Mouse (Mus musculus) right cerebral cortex, postnatal 14 days (tissue): ENCODE measurements around the gene Wfdc2.
"Not testable (repeated sequence)": the region's sequence is repeated elsewhere in the genome, so short reads cannot be mapped to it uniquely, and the experiment has no call there.

Experiments used
- DNase-seq: peaks from one replicate; pipeline ENCODE4 v3.0.0; 2022

Wfdc2 gene

DNA sequence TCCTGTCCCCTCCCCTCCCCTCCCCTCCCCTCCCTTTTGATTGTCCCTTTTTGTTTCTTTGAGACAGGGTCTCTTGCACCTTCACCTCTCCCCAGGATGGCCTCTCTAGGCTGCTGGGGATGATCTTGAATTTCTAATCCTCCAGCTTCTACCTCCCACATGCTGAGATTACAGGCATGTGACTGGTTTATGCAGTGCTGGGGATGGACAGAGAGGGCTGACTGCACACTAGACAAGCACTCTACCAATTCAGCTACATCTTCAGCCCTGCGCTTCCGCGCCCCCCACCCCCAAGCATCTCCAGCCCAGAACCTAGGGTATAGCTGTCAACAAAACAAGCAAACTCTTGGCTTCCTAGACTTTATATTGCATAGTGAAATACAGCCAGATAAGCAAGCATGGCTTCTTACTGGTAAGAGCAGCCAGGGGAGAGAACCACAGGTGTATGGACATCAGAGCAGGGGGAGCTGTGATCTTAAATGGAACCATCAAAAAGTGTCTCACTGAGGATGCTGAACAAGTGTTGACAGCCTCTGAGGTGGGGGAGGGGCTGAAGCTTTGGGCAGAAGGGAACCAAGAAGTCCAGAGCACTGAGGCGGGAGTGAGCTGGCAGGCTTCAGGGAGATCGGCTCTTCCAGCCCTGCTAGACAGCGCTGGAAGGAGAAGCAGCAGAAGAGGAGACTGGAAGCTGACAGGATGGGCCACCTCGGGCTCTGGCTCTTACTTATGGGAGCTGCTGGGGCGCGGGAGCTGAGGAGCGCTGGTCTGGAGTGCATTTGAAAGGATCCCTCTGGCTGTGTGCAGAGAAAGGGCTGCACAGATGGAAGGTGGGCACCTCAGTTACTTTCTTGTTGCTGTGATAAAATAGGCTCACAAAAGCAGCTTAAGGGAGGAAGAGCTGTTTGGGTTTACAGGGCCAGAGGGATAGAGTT, 12.0 kb upstream of the Wfdc2 start:
- peak; percentile 42 for DNase-seq

DNA sequence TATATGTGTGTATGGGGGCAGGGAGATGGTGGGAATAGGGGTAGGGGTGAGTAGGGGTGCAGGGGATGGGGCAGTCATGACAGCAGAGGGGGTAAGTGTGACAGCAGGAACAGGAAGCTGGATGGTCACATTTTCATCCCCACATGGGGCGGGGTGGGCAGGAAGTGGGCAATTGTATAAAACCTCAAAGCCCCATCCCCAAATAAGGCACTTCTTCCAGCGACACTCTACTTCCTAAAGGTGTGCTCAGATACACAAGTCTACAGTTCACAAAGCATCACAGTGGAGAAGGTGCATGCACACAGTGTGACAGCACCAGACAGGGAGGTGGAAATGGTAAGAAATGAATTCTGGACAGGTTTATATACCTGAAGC, 11.3 kb upstream of the Wfdc2 start:
- DNase-seq, result no peak

DNA sequence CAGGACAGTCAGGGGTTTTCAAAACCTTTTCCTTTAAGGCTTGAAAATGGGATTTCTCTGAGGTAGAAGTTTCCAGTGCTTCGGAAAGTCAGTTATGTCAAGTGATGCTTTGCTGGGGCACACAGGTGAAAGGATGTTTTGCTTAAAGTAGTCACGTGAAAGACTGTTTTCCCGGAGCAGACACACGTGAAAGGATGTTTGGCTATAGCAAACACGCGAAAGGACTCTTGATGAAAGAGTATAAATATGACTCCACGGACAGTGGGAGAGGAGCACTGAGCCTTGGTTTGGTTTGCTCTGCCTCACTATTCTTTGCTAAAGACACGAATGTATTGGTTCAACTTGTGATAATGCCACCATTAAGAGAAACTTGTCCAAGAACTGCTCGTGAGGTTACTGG, 10.7 kb upstream of the Wfdc2 start:
- DNase-seq, result no peak

DNA sequence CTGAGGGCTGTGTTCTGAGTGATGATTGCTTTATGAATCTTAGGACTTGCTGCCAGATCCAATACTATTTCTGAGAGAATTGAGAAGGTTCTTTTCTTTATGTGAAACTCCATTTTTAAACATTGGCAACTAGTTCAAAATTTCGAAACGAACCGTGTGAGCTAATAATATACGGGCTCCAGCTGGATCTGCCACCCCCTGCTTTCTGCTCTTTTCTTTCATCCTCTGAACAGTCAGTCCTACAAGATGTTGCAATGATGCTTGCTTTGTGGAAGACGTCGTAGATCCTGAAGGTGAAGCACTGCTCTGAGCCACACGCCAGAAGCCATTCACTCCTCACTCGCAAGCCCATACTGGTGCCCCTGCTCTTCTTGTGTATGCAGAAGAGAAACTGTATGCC, 3.8 kb upstream of the Wfdc2 start:
- DNase-seq, result no peak

DNA sequence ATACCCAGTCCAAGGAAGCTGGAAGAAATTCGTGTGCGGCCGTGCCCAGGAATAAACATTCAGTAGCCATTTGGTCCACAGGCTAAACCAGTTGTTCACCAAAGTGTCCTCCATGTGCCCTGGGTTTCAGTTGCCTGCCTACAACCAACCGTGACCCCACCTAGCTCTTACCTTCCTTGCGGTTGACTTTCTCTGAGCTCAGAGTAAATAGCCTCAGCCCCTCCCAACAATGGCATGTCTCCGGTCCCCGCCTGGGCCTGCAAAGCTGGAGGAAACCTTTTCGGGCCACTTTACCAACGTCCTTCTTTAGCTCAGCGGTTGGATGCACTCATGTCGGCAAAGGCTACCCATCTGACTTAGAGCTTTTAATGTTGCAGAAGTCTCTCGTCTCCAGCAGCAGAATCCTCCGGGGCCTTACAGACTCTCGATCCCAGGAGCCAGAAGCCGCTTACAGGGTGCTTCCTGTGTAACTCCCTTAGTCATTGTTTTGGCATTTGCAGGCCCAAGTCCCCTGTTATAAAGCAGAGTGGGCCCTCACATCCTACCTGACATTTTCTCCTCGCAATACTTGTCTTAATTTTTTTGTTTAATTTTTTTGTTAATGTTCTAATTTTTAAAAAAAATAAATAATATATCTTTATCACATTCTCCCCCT, 3.1 kb upstream of the Wfdc2 start:
- DNase-seq, result no peak

DNA sequence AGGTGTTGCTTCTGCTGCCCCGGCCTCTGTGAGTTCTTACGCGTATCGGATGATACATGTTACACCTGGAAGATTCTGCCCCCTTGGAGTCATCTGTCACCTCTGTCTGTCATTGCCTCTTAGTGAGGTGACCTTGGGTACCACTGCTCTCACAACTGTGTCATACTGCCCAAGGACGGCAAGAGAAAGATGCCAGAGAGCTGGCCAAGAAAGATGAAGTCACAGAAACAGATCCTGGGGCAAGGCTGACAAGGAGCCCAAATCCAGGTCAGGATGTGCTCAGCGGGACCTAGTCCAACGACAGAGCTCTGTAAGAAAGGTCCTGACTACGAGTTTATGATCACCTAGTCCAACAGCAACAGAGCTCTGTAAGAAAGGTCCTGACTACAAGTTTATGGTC, 2.1 kb upstream of the Wfdc2 start:
- no peak for DNase-seq

DNA sequence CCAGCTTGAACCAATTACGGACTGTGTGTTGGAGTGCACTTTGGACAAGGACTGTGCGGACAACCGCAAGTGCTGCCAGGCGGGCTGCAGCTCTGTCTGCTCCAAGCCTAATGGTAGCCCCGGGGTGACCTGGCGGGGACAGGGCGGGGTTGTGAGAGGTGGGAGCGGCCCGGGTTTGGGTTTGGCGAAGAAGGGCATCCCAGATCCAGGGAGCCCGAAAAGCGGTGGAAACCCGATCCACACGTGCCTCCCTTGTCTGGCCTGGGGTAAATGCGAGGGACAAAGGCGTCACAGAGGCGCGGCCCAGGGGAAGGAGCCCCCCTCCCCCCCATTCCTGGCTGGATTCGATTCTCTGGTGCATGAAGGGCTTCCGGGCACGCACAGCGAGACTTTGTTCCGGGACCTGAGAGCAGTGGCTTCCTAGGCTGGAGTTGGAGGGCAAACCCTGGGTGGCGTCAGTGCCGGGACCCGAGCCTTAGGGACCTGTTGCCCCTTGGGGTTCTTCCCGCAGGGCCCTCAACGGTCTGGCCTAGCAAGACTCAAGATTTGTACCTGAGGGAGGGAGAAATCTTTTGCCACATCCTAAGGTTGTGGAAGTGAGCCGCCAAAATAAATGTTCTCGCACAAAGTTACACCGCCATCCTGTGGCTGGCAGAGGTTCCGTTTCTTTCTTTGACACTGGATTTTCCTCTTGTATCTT, 1.3 kb downstream of the Wfdc2 start:
- no peak for DNase-seq

DNA sequence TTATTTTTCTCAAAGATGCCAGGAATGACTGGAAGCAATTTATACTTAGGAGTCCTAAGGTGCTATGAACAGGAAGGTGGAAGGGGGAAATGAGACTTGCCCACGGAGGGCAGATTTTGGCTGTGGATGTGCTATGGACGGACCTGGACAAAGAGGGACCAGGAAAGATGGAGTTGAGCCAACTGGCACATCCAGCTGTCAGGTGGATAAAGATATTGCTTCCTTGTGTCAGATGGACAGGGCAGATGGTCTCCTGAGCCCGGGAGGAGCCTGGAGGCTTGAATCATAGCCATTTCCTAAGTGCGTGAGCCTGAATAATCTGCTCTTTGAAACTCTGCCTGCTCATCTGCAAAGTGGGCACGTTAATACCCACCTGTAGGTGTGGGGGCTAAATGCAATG, 2.1 kb downstream of the Wfdc2 start:
- DNase-seq, result no peak

DNA sequence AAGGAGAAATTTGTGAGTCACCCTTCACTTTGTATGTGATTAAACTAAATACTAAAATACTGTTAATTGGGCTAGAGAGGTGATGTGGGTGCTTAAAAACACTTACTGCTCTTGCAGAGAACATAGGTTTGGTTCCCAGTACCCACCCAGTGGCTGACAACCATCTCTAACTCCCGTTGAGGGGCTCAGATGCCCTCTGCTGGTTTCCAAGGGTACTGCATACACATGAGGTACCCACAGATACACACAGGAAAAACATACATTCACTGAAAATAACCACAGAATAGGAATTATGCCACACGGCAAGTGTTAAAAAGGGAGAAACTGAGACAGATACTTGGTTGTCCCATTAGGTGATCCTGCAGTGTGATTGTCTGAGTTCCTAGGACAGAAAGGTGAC, 4.8 kb downstream of the Wfdc2 start:
- no peak for DNase-seq

DNA sequence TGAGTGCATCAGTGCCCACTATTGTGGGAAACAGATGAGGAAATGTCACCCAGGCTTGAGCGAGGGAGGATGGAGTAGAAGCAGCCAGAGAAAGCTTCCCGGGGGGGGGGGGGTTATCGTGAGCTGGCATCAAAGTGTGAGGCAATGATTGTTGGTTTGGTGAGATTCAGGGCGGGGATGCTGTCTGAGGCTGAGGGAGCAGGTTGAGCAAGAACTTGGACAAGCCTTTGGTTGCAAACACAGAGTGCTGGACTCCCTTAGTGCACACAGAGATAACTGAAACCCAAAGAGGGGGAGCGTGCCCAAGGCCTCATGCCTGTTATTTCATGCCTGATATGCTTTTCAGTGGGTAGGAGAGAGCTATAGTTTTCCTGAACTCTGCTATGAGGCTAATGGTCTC, 5.2 kb downstream of the Wfdc2 start:
- no peak for DNase-seq

DNA sequence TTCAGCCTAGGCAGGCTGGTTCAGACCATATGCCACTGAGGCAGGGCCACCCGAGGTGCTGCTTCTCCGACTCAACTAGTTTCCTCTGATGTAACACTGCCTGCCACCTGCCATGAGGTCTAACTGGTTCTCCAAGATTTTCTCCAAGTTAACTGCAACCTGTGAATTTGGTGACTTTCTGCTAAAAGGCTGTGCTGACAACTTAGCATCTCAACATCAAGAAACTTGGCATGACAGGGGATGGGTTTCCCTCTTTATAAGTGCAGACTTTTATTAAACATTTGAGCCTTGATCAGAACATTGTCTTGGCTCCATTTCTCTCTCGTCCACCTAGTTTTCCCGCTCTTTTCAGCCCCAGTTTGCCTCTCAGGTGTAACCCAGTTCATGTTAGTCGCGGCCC, 11.1 kb downstream of the Wfdc2 start, which contains the start of gene Spint3:
Gene Spint3, minus strand, starts transcription at position 101 of the 400 bp plus-strand sequence.
- not testable (repeated sequence) for DNase-seq

DNA sequence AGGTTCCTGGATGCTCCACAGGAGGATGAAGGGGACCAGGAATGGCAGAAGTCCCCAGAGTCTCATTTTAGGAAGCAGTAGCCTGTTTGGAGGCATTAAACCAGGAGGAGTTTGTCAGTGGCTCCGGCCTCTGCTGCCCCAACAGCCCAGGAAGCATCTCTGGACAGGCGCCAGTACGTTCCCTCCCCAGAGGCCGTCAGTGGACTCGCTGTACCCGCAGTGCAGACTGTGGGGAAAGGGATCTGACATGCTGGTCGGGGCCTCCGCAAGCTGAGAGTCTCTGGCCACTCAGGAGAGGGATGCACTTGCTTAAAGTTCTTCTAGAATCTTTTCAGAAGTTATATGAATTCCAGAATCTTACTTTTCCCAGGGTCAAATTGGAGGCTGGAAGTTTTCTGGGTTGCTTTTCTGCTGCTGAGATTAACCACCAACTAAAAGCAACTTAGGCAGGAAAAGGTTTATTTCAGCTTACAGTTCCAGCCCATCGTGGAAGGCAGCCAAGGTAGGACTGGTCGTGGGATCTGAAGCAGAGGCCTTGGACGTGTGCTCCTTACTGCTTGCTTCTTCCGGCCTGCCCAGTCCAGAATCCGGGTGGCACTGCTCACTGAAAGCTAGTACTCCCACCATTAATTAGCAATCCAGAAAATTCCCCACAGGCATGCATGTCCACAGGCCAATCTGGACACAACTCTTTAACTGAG, 23.0 kb downstream of the Wfdc2 start, which contains the start of gene Wfdc6a:
Gene Wfdc6a, minus strand, starts transcription at position 423 of the 701 bp plus-strand sequence.
- not testable (repeated sequence) for DNase-seq

DNA sequence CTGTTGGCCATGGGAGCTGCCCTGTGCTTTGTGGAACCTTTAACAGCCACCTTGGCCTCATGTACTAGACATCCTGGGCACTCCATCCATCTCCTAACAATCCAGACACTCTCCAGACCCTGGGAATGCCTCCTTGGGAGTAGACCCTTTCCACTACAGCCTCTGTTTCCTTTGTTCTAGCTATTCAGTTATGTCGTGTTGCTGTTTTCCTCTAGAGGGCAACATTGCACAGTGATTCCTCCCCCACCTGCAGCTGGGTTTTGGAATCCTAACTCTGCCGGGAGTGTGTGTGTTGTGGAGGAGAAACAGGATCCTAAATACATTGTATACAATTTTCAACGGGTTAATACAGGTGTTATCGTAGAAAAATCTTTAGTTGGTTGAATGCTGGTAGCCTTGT, 29.8 kb downstream of the Wfdc2 start:
- DNase-seq, result peak; percentile 24

DNA sequence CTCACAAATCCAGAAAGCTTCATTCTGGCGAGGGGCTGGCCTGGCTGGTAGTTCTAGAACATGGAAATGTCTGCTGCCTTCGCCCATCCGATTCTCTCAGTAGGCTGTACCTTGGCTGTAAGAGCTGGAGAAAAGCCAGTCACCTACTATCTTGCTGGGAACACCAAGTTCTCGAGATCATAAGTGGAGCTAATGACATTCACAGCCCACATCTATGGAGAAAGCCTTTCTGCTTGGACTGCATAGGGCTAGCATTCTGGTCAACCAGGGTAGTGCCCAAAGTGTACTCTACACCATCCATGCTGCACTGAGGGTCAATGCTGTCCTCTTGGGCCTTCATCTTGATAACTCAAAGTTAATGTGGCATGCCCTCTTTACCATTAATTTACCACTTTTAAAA, 31.3 kb downstream of the Wfdc2 start, which contains the start of gene Eppin:
Gene Eppin, minus strand, starts transcription at position 101 of the 400 bp plus-strand sequence.
- DNase-seq, result no peak

DNA sequence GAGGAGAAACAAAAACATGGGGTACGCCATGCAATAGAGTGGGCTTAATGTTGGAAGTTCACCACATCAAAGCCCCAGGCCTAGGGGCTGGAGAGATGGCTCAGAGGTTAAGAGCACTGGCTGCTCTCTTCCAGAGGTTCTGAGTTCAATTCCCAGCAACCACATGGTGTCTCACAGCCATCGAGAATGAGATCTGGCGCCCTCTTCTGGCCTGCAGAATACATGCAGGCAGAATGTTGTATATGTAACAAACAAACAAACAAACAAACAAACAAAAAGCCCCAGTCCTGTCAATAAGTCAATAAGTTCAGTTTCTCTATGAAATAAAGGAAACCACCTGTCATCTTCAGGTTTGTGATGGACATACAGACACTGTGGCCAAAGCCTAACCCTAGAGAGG, 38.0 kb downstream of the Wfdc2 start:
- DNase-seq, result no peak

DNA sequence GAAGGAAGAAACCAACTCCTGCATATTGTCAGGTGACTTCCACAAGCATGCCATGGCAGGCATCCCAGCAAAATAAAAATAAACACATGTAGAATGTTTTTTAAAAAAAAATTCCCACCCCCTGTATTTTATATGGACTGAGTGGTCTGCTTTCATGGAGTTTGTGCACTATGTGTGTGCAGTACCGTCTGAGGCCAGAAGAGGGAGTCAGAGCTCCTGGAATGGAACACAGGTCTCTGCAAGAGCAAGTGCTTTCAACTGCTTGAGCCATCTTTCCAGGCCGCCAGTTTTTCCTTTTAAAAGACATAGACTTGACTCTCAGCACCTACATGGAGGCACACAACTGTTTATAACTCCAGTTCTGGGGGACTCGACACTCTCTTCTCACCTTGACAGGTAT, 41.3 kb downstream of the Wfdc2 start:
- no peak for DNase-seq

DNA sequence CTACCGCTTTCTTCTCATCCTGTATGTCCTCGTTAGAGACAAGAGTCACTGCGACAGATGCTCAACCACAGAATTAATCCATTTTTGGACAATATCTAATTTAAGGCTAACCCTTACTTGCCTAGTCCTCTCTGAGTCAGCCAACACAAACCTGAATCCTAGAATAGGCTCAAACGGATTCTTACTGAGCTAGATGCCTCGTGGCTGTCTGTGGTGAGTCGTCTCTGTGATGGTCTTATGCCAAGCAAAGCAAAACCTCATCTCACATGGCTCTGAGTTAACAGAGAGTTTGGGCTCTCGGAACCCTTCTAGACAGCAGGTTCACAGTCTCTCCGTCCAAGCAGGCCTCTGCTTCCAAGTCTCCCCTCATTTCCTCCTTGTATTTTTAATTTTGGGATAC, 42.2 kb downstream of the Wfdc2 start:
- no peak for DNase-seq

DNA sequence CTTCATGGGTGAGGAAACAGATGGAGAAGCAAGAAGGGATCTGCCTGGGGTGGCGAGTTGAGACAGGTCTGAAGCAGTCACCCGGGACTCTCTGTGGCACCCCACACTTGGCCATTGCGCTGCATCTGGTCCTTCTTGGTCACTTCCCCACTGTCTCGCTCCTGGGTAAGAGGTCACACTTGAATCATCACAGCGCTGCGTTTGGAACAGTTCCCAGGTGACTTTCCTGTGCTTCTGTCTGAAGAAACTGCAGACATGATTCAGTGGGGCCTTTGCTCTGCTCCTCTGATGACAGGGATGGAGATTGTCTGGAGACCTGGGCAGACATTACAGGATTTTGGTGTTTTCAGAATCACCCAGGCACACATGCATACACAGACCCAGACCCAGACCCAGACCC, 46.6 kb downstream of the Wfdc2 start:
- DNase-seq, result no peak

DNA sequence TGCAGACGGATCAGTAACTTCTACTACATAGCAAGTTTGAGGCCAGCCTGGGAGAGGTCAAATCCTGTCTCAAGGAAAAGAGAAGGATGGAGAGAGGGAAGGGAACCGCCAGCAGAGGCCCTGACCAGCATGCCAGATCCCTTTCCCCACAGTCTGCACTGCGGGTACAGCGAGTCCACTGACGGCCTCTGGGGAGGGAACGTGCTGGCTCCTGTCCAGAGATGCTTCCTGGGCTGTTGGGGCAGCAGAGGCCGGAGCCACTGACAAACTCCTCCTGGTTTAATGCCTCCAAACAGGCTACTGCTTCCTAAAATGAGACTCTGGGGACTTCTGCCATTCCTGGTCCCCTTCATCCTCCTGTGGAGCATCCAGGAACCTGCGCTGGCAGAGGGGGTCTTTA, 51.3 kb downstream of the Wfdc2 start, which contains the start of the genes Wfdc6b and Wfdc8:
Gene Wfdc6b, plus strand, starts transcription at position 52 of the 400 bp plus-strand sequence.
Gene Wfdc8, minus strand, starts transcription at position 156 of the 400 bp plus-strand sequence.
- DNase-seq, result peak; percentile 21

DNA sequence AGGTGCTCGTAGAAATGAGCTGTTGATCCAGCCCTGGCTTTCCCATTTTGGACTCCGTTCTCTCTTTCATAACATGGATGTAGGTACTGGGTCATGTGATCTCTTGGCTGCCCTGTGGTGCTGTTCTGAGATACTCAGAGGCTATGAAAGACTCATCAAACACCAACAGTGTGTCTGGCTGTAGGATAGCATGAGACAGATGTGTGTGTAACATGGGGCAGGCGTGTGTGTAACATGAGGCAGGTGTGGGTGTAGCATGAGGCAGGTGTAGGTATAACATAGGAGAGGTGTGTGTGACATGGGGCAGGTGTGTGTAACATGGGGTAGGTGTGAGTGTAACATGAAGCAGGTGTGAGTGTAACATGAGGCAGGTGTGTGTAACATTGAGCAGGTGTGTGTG, 53.2 kb downstream of the Wfdc2 start:
- no peak for DNase-seq
